In the genomic region with DNA sequence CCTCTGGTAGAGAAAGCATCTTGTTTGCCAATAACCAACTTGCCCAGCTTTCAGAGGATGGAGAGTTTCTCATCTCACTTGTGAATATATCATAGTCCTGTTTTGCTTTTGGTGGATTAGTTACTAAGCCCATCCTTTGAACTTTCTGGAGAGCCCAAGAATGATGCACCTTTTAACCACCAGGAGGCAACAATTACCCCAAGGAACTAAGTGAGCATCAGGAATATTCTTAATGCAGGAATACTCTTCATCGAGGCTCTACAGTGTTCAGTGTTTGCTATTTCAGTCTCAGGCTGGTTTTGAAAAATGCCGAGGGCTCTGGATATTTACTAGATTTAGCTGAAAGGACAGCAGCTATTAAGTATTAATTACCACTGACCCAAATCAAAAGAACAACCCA, we compare ENCODE assay signal across 11 mouse cellular contexts. TPM values are rescaled to one million over a fixed set of nuclear protein-coding genes. Genes with fewer than 3 reads are reported as not detected.
A peak's percentile ranks its signal among the peaks of the same experiment; 100 is the strongest.
DNase-seq lines count a peak whose midpoint lies in the region; ATAC-seq and TF ChIP-seq lines count a peak whose summit lies in the region.
"Had no signal": no experiment of that assay in that cellular context is flagged by ENCODE, and none has a peak within 500 bp of the region (broad histone marks: within the 10 kb centered on the region; RNA-seq: fewer than 3 reads in every experiment).

No protein-coding gene starts in this region.

- peak; percentile 61 for TF ChIP-seq CTCF in left cerebral cortex, adult 2 months (IDR thresholded peaks at IDR 0.05)

- no peak overlapping the region for H3K4me2 ChIP-seq in intestine, embryonic 15.5 days (replicated peaks)
- H3K4me2 ChIP-seq: embryonic facial prominence, embryonic 15.5 days; neural tube, embryonic 12.5 days had no signal

- intact Hi-C loops in left cerebral cortex, adult 2 months (cut with DNase I) = no loop called here
- intact Hi-C loops in left cerebral cortex, postnatal 36 days (cut with DNase I) = no loop called here

- peak; percentile 53; the same call in 1 of the 2 replicates for ATAC-seq in neutrophil, adult 5-6 weeks (ENCODE audit: extremely low read depth, insufficient number of reproducible peaks, low FRiP score, poor library complexity, severe bottlenecking)
- no peak for ATAC-seq in intestine, embryonic 15.5 days

- H3K36me3 ChIP-seq in intestine, embryonic 15.5 days = peaks cover 11% of the 10 kb centered on the region

- no peak overlapping the region for H3K9ac ChIP-seq in intestine, embryonic 15.5 days
- H3K9ac ChIP-seq: embryonic facial prominence, embryonic 15.5 days; neural tube, embryonic 12.5 days had no signal

- 60% methylated on average over 2 of the region's 2 CpGs for WGBS in intestine, embryonic 15.5 days

- no peak overlapping the region for H3K27ac ChIP-seq in left cerebral cortex, adult 2 months
- no peak overlapping the region for H3K27ac ChIP-seq in intestine, embryonic 15.5 days
- H3K27ac ChIP-seq: embryonic facial prominence, embryonic 15.5 days; neural tube, embryonic 12.5 days had no signal

- H3K4me1 ChIP-seq in intestine, embryonic 15.5 days (replicated peaks) = no peaks in the 10 kb centered on the region
- H3K4me1 ChIP-seq: embryonic facial prominence, embryonic 15.5 days; neural tube, embryonic 12.5 days had no signal

- DNase-seq in embryo, embryonic 10 days (ENCODE audit: low spot score) = peak; percentile 30
- DNase-seq in embryo, embryonic 9.5 days (ENCODE audit: extremely low spot score) = no peak
- DNase-seq in left cerebral cortex, adult 2 months (ENCODE audit: extremely low spot score in 1 of 2, low spot score in 2 of 2) = no peak
- DNase-seq in left cerebral cortex, postnatal 36 days (ENCODE audit: low spot score in 2 of 2) = no peak
- peak; percentile 29 for DNase-seq in adipocyte (ENCODE audit: low spot score)
- DNase-seq in c-Kit-positive CD71-positive TER-119-positive erythroid progenitor cells, embryonic 14.5 days (ENCODE audit: low spot score) = no peak

- H3K4me3 ChIP-seq in left cerebral cortex, adult 2 months = no peak overlapping the region
- H3K4me3 ChIP-seq in intestine, embryonic 15.5 days (replicated peaks) = no peak overlapping the region
- H3K4me3 ChIP-seq: embryonic facial prominence, embryonic 15.5 days; neural tube, embryonic 12.5 days had no signal

- H3K9me3 ChIP-seq in intestine, embryonic 15.5 days = no peaks in the 10 kb centered on the region
- H3K9me3 ChIP-seq: embryonic facial prominence, embryonic 15.5 days; G1E; neural tube, embryonic 12.5 days had no signal

- H3K27me3 ChIP-seq in intestine, embryonic 15.5 days (replicated peaks) = no peaks in the 10 kb centered on the region
- H3K27me3 ChIP-seq: embryonic facial prominence, embryonic 15.5 days; neural tube, embryonic 12.5 days had no signal

RNA-seq across cellular contexts. Expression of gene Ccni, which starts 26.0 kb away (rescaled TPM):
- total RNA-seq in left cerebral cortex, adult 2 months (2021) = 100 to 1,000 TPM; 277 to 292 TPM
- 100 to 1,000 TPM; 270 to 322 TPM for total RNA-seq in left cerebral cortex, postnatal 36 days (2021)
- total RNA-seq in neutrophil, adult 5-6 weeks (2017) = 202 and 220 TPM in 2 replicates
- 79.2 and 91.2 TPM in 2 replicates for polyA plus RNA-seq in intestine, embryonic 15.5 days (2015; fragmentation: Nextera tagmentation; extraction: Ambion mirVana)

RNA-seq across cellular contexts. Expression of gene 2010109A12Rik, which starts 26.1 kb away (rescaled TPM):
- total RNA-seq in left cerebral cortex, adult 2 months (2021) = under 1 TPM; 0.52 to 0.79 TPM
- under 1 TPM; 0.72 to 0.91 TPM for total RNA-seq in left cerebral cortex, postnatal 36 days (2021)
- 7.2 and 7.4 TPM in 2 replicates for total RNA-seq in neutrophil, adult 5-6 weeks (2017)
- 1.6 and 2.0 TPM in 2 replicates for polyA plus RNA-seq in intestine, embryonic 15.5 days (2015; fragmentation: Nextera tagmentation; extraction: Ambion mirVana)

Comparison
In these comparisons a context has a peak if more than half of its experiments do, and no peak if none do; other contexts are left out.
1. DNase-seq: peak in embryo, embryonic 10 days (single experiment) and adipocyte (single experiment); none in embryo, embryonic 9.5 days (single experiment), left cerebral cortex, adult 2 months (0 of 2), left cerebral cortex, postnatal 36 days (0 of 2) and c-Kit-positive CD71-positive TER-119-positive erythroid progenitor cells, embryonic 14.5 days (single experiment).